Mouse (Mus musculus): ENCODE results near the gene Rnf103. TPM values are rescaled to one million over a fixed set of nuclear protein-coding genes. Genes with fewer than 3 reads are reported as not detected.
"Not testable (repeated sequence)": the region's sequence is repeated elsewhere in the genome, so short reads cannot be mapped to it uniquely, and the experiment has no call there.

Rnf103 gene
- polyA plus RNA-seq, 1 experiment from 2014 or later: 13.6 TPM

GRCm38 (mm10) chr6:71469291-71469690, 24.4 kb upstream of the Rnf103 start:
- no peak overlapping the region for H3K4me2 ChIP-seq
- H3K27me3 ChIP-seq (replicated peaks; ENCODE audit: control insufficient read depth, insufficient read depth, low read length): no peaks in the 10 kb centered on the region
- no peaks in the 10 kb centered on the region for H3K9me3 ChIP-seq (ENCODE audit: control insufficient read depth, low read length)
- DNase-seq (ENCODE audit: low spot score) (peak; percentile 16), ATAC-seq (replicated peaks; ENCODE audit: low FRiP score) (no peak)
- H3K36me3 ChIP-seq (ENCODE audit: control insufficient read depth, insufficient read depth, low read length): no peaks in the 10 kb centered on the region
- no peaks in the 10 kb centered on the region; the same call in 1 of the 2 replicates for H3K4me1 ChIP-seq (replicated peaks; ENCODE audit: control insufficient read depth, insufficient read depth, low read length)
- no peak overlapping the region for H3K9ac ChIP-seq (ENCODE audit: low read depth, low read length)
- H3K4me3 ChIP-seq (ENCODE audit: low read depth, low read length): no peak overlapping the region
- H3K27ac ChIP-seq (ENCODE audit: low read depth, low read length): no peak overlapping the region
- 47% methylated on average over 3 of the region's 3 CpGs for WGBS

- no peak for DNase-seq (ENCODE audit: low spot score)
- Histone ChIP-seq H3K9ac (ENCODE audit: low read depth, low read length) (no peak overlapping the region), H3K4me3 (ENCODE audit: low read depth, low read length) (no peak overlapping the region), H3K4me1 (replicated peaks; ENCODE audit: control insufficient read depth, insufficient read depth, low read length) (no peaks in the 10 kb centered on the region; the same call in 1 of the 2 replicates), H3K4me2 (no peak overlapping the region), H3K27me3 (replicated peaks; ENCODE audit: control insufficient read depth, insufficient read depth, low read length) (no peaks in the 10 kb centered on the region), H3K27ac (ENCODE audit: low read depth, low read length) (no peak overlapping the region), H3K9me3 (ENCODE audit: control insufficient read depth, low read length) (no peaks in the 10 kb centered on the region), H3K36me3 (ENCODE audit: control insufficient read depth, insufficient read depth, low read length) (no peaks in the 10 kb centered on the region)
- no peak for ATAC-seq (replicated peaks; ENCODE audit: low FRiP score)
- WGBS: 72% methylated on average over 4 of the region's 4 CpGs
Observed at GRCm38 (mm10) chr6:71471830-71472520, 21.7 kb upstream of the Rnf103 start.

- ATAC-seq (replicated peaks; ENCODE audit: low FRiP score) (no peak), DNase-seq (ENCODE audit: low spot score) (no peak)
- H3K36me3 ChIP-seq (ENCODE audit: control insufficient read depth, insufficient read depth, low read length): no peaks in the 10 kb centered on the region
- no peak overlapping the region for H3K4me2 ChIP-seq
- H3K4me3 ChIP-seq (ENCODE audit: low read depth, low read length): no peak overlapping the region
- H3K9ac ChIP-seq (ENCODE audit: low read depth, low read length): no peak overlapping the region
- no peaks in the 10 kb centered on the region for H3K27me3 ChIP-seq (replicated peaks; ENCODE audit: control insufficient read depth, insufficient read depth, low read length)
- H3K4me1 ChIP-seq (replicated peaks; ENCODE audit: control insufficient read depth, insufficient read depth, low read length): no peaks in the 10 kb centered on the region; the same call in 1 of the 2 replicates
- no peaks in the 10 kb centered on the region for H3K9me3 ChIP-seq (ENCODE audit: control insufficient read depth, low read length)
- WGBS: 47% methylated on average over 1 of the region's 1 CpGs
- no peak overlapping the region for H3K27ac ChIP-seq (ENCODE audit: low read depth, low read length)
Observed at GRCm38 (mm10) chr6:71472786-71473185, 20.9 kb upstream of the Rnf103 start.

GRCm38 (mm10) chr6:71475604-71476003, 18.1 kb upstream of the Rnf103 start:
- Histone ChIP-seq H3K36me3 (ENCODE audit: control insufficient read depth, insufficient read depth, low read length) (no peaks in the 10 kb centered on the region), H3K4me3 (ENCODE audit: low read depth, low read length) (no peak overlapping the region), H3K4me2 (no peak overlapping the region), H3K9ac (ENCODE audit: low read depth, low read length) (no peak overlapping the region), H3K4me1 (replicated peaks; ENCODE audit: control insufficient read depth, insufficient read depth, low read length) (no peaks in the 10 kb centered on the region; the same call in 1 of the 2 replicates), H3K9me3 (ENCODE audit: control insufficient read depth, low read length) (no peaks in the 10 kb centered on the region), H3K27ac (ENCODE audit: low read depth, low read length) (no peak overlapping the region), H3K27me3 (replicated peaks; ENCODE audit: control insufficient read depth, insufficient read depth, low read length) (no peaks in the 10 kb centered on the region)
- WGBS: 88% methylated on average over 3 of the region's 3 CpGs
- no peak for DNase-seq (ENCODE audit: low spot score)
- ATAC-seq (replicated peaks; ENCODE audit: low FRiP score): no peak

- H3K9ac ChIP-seq (ENCODE audit: low read depth, low read length): no peak overlapping the region
- H3K4me3 ChIP-seq (ENCODE audit: low read depth, low read length): no peak overlapping the region
- H3K9me3 ChIP-seq (ENCODE audit: control insufficient read depth, low read length): no peaks in the 10 kb centered on the region
- H3K4me1 ChIP-seq (replicated peaks; ENCODE audit: control insufficient read depth, insufficient read depth, low read length): no peaks in the 10 kb centered on the region; the same call in 1 of the 2 replicates
- no peak for DNase-seq (ENCODE audit: low spot score)
- WGBS: 50% methylated on average over 5 of the region's 5 CpGs
- no peak for ATAC-seq (replicated peaks; ENCODE audit: low FRiP score)
- no peak overlapping the region for H3K27ac ChIP-seq (ENCODE audit: low read depth, low read length)
- H3K36me3 ChIP-seq (ENCODE audit: control insufficient read depth, insufficient read depth, low read length): no peaks in the 10 kb centered on the region
- H3K4me2 ChIP-seq: no peak overlapping the region
- H3K27me3 ChIP-seq (replicated peaks; ENCODE audit: control insufficient read depth, insufficient read depth, low read length): no peaks in the 10 kb centered on the region
Observed at GRCm38 (mm10) chr6:71476783-71477182, 16.9 kb upstream of the Rnf103 start.

- H3K4me1 ChIP-seq (replicated peaks; ENCODE audit: control insufficient read depth, insufficient read depth, low read length); H3K27me3 ChIP-seq (replicated peaks; ENCODE audit: control insufficient read depth, insufficient read depth, low read length); H3K36me3 ChIP-seq (ENCODE audit: control insufficient read depth, insufficient read depth, low read length); H3K9me3 ChIP-seq (ENCODE audit: control insufficient read depth, low read length); H3K4me3 ChIP-seq (ENCODE audit: low read depth, low read length); H3K4me2 ChIP-seq; H3K27ac ChIP-seq (ENCODE audit: low read depth, low read length); H3K9ac ChIP-seq (ENCODE audit: low read depth, low read length); DNase-seq (ENCODE audit: low spot score): not testable (repeated sequence)
- 0 out of 2 replicates have a peak, but pooled peaks have one; percentile 12 for ATAC-seq (replicated peaks; ENCODE audit: low FRiP score)
- WGBS: 91% methylated on average over 10 of the region's 10 CpGs
Observed at GRCm38 (mm10) chr6:71478816-71479568, 14.7 kb upstream of the Rnf103 start.

GRCm38 (mm10) chr6:71479588-71479987, 14.1 kb upstream of the Rnf103 start:
- H3K36me3 ChIP-seq (ENCODE audit: control insufficient read depth, insufficient read depth, low read length); H3K4me3 ChIP-seq (ENCODE audit: low read depth, low read length); H3K9me3 ChIP-seq (ENCODE audit: control insufficient read depth, low read length); H3K9ac ChIP-seq (ENCODE audit: low read depth, low read length); H3K4me2 ChIP-seq; H3K27ac ChIP-seq (ENCODE audit: low read depth, low read length); H3K4me1 ChIP-seq (replicated peaks; ENCODE audit: control insufficient read depth, insufficient read depth, low read length); H3K27me3 ChIP-seq (replicated peaks; ENCODE audit: control insufficient read depth, insufficient read depth, low read length); DNase-seq (ENCODE audit: low spot score): not testable (repeated sequence)
- WGBS: 75% methylated on average over 2 of the region's 2 CpGs
- ATAC-seq (replicated peaks; ENCODE audit: low FRiP score): peak; percentile 52

- 79% methylated on average over 1 of the region's 1 CpGs for WGBS
- no peaks in the 10 kb centered on the region for H3K9me3 ChIP-seq (ENCODE audit: control insufficient read depth, low read length)
- no peaks in the 10 kb centered on the region for H3K27me3 ChIP-seq (replicated peaks; ENCODE audit: control insufficient read depth, insufficient read depth, low read length)
- H3K4me1 ChIP-seq (replicated peaks; ENCODE audit: control insufficient read depth, insufficient read depth, low read length): no peaks in the 10 kb centered on the region; the same call in 1 of the 2 replicates
- no peak overlapping the region for H3K9ac ChIP-seq (ENCODE audit: low read depth, low read length)
- no peak overlapping the region for H3K4me2 ChIP-seq
- H3K36me3 ChIP-seq (ENCODE audit: control insufficient read depth, insufficient read depth, low read length): no peaks in the 10 kb centered on the region
- no peak overlapping the region for H3K27ac ChIP-seq (ENCODE audit: low read depth, low read length)
- ATAC-seq (replicated peaks; ENCODE audit: low FRiP score) (no peak), DNase-seq (ENCODE audit: low spot score) (no peak)
- H3K4me3 ChIP-seq (ENCODE audit: low read depth, low read length): no peak overlapping the region
Observed at GRCm38 (mm10) chr6:71480136-71480535, 13.6 kb upstream of the Rnf103 start.

Measured in liver, embryonic 11.5 days (tissue).